ENCODE assay signal across 8 mouse cellular contexts in the genomic region with DNA sequence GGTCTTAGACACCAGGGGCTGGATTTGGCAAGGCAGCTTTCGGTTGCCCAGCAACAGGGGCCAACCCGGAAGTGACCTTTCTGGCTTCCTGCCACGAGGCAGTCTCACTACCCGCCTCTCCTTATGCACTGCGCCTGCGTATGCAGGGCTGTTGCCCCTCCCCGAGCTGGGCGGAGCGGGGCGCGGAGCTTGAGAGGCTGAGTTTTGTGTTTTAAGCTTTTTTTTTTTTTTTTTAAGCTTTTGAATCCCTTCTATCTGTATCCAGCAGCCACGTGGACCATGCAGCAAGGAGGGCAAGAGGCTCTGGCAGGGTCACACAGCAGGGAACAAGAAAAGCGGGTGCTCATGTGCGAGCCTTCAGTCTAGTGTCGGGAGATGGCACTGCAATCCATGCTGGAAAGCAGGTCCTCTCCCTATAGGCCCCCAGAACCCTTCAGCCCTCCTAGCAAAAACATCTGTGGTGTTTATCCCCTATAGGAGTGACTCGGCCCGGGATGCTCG. TPM values are rescaled to one million over a fixed set of nuclear protein-coding genes. Genes with fewer than 3 reads are reported as not detected.
A peak's percentile ranks its signal among the peaks of the same experiment; 100 is the strongest.
DNase-seq lines count a peak whose midpoint lies in the region; ATAC-seq and TF ChIP-seq lines count a peak whose summit lies in the region.

No protein-coding gene starts in this region.

- peak; percentile 94 for DNase-seq in adrenal gland, postnatal 25 days
- peak; percentile 90 to 91 for DNase-seq in heart, adult 2 months
- DNase-seq in kidney, adult 2 months, result peak; percentile 94
- peak; percentile 97 for DNase-seq in limb, embryonic 11.5 days (ENCODE audit: low spot score)
- DNase-seq in adipocyte (ENCODE audit: low spot score), result no peak

- peak; percentile 86 for ATAC-seq in embryonic facial prominence, embryonic 12.5 days (ENCODE audit: insufficient number of reproducible peaks, insufficient read depth, low FRiP score, low TSS enrichment)
- ATAC-seq in limb, embryonic 11.5 days (ENCODE audit: insufficient number of reproducible peaks, low FRiP score, low TSS enrichment, low read depth), result peak; percentile 92
- ATAC-seq in midbrain, embryonic 13.5 days, result peak; percentile 92

- no peaks in the 10 kb centered on the region for H3K9me3 ChIP-seq in embryonic facial prominence, embryonic 12.5 days
- no peaks in the 10 kb centered on the region for H3K9me3 ChIP-seq in limb, embryonic 11.5 days (ENCODE audit: control insufficient read depth, low read length)
- H3K9me3 ChIP-seq in midbrain, embryonic 13.5 days, result no peaks in the 10 kb centered on the region

- peak overlapping the region; percentile 22 for H3K4me3 ChIP-seq in embryonic facial prominence, embryonic 12.5 days
- H3K4me3 ChIP-seq in heart, adult 2 months, result peak overlapping the region; percentile 54
- H3K4me3 ChIP-seq in kidney, adult 2 months (ENCODE audit: insufficient read depth, low read depth, low read length), result peak overlapping the region; percentile 41
- peak overlapping the region; percentile 26 for H3K4me3 ChIP-seq in limb, embryonic 11.5 days (ENCODE audit: low read depth, low read length)
- H3K4me3 ChIP-seq in midbrain, embryonic 13.5 days (replicated peaks), result peak overlapping the region; percentile 45
- H3K4me3 ChIP-seq in small intestine, adult 2 months (ENCODE audit: low read depth, low read length), result peak overlapping the region; percentile 60

- H3K9ac ChIP-seq in embryonic facial prominence, embryonic 12.5 days, result peak overlapping the region; percentile 55
- H3K9ac ChIP-seq in heart, adult 2 months (ENCODE audit: low read depth, low read length), result peak overlapping the region; percentile 40; the same call in 1 of the 2 replicates
- peak overlapping the region; percentile 49 for H3K9ac ChIP-seq in limb, embryonic 11.5 days (ENCODE audit: low read length)
- peak overlapping the region; percentile 69 for H3K9ac ChIP-seq in midbrain, embryonic 13.5 days (replicated peaks)

- TF ChIP-seq EP300 in heart, adult 2 months (IDR thresholded peaks at IDR 0.05; ENCODE audit: insufficient read depth, low read depth, low read length), result no peak

- TF ChIP-seq POLR2A in heart, adult 2 months (IDR thresholded peaks at IDR 0.05; ENCODE audit: insufficient read depth, low read depth, low read length), result 0 out of 2 replicates have a peak, but pooled peaks have one; percentile 36
- no peak for TF ChIP-seq POLR2A in kidney, adult 2 months (IDR thresholded peaks at IDR 0.05; ENCODE audit: low read depth, low read length)
- no peak for TF ChIP-seq POLR2A in small intestine, adult 2 months (IDR thresholded peaks at IDR 0.05; ENCODE audit: low read depth, low read length)

- H3K27me3 ChIP-seq in embryonic facial prominence, embryonic 12.5 days, result peaks cover 3% of the 10 kb centered on the region; the same call in 1 of the 2 replicates
- H3K27me3 ChIP-seq in heart, adult 2 months (ENCODE audit: control insufficient read depth, insufficient read depth, low read length), result no peaks in the 10 kb centered on the region
- no peaks in the 10 kb centered on the region for H3K27me3 ChIP-seq in kidney, adult 2 months (replicated peaks; ENCODE audit: control insufficient read depth, insufficient read depth, low read length)
- no peaks in the 10 kb centered on the region for H3K27me3 ChIP-seq in limb, embryonic 11.5 days (ENCODE audit: control insufficient read depth, insufficient read depth, low read length)
- H3K27me3 ChIP-seq in midbrain, embryonic 13.5 days, result peaks cover 28% of the 10 kb centered on the region; the same call in 1 of the 2 replicates
- H3K27me3 ChIP-seq in small intestine, adult 2 months (ENCODE audit: control insufficient read depth, insufficient read depth, low read length), result no peaks in the 10 kb centered on the region

- no peaks in the 10 kb centered on the region for H3K79me2 ChIP-seq in heart, adult 2 months (replicated peaks; ENCODE audit: control insufficient read depth, insufficient read depth, low read length)

- WGBS in embryonic facial prominence, embryonic 12.5 days, result under 1% methylated on average over 18 of the region's 18 CpGs
- 3% methylated on average over 18 of the region's 18 CpGs for WGBS in heart, adult 2 months
- 2% methylated on average over 18 of the region's 18 CpGs for WGBS in kidney, adult 2 months
- under 1% methylated on average over 18 of the region's 18 CpGs for WGBS in limb, embryonic 11.5 days
- under 1% methylated on average over 18 of the region's 18 CpGs for WGBS in midbrain, embryonic 13.5 days
- under 1% methylated on average over 18 of the region's 18 CpGs for WGBS in small intestine, adult 2 months

- intact Hi-C loops in heart, adult 2 months (cut with DNase I), result no loop called here

- H3K4me2 ChIP-seq in embryonic facial prominence, embryonic 12.5 days (replicated peaks), result peak overlapping the region; percentile 50
- H3K4me2 ChIP-seq in limb, embryonic 11.5 days (ENCODE audit: low read depth, severe bottlenecking), result peak overlapping the region; percentile 43
- H3K4me2 ChIP-seq in midbrain, embryonic 13.5 days (replicated peaks), result peak overlapping the region; percentile 55

- peak overlapping the region; percentile 87 for H3K27ac ChIP-seq in embryonic facial prominence, embryonic 12.5 days
- peak overlapping the region; percentile 51 for H3K27ac ChIP-seq in heart, adult 2 months
- no peak overlapping the region for H3K27ac ChIP-seq in kidney, adult 2 months (ENCODE audit: insufficient read depth, low read depth, low read length)
- H3K27ac ChIP-seq in limb, embryonic 11.5 days (replicated peaks; ENCODE audit: low read depth, low read length), result peak overlapping the region; percentile 60
- peak overlapping the region; percentile 79 for H3K27ac ChIP-seq in midbrain, embryonic 13.5 days
- H3K27ac ChIP-seq in small intestine, adult 2 months (ENCODE audit: insufficient read depth, low read depth, low read length), result no peak overlapping the region

- H3K36me3 ChIP-seq in embryonic facial prominence, embryonic 12.5 days, result no peaks in the 10 kb centered on the region
- H3K36me3 ChIP-seq in heart, adult 2 months (ENCODE audit: control insufficient read depth, insufficient read depth, low read length), result no peaks in the 10 kb centered on the region
- H3K36me3 ChIP-seq in kidney, adult 2 months (ENCODE audit: control insufficient read depth, insufficient read depth, low read length), result no peaks in the 10 kb centered on the region
- no peaks in the 10 kb centered on the region for H3K36me3 ChIP-seq in limb, embryonic 11.5 days (ENCODE audit: control insufficient read depth, insufficient read depth, low read length)
- H3K36me3 ChIP-seq in midbrain, embryonic 13.5 days, result no peaks in the 10 kb centered on the region
- H3K36me3 ChIP-seq in small intestine, adult 2 months (ENCODE audit: control insufficient read depth, insufficient read depth, low read length), result no peaks in the 10 kb centered on the region

- peaks cover 7% of the 10 kb centered on the region for H3K4me1 ChIP-seq in embryonic facial prominence, embryonic 12.5 days
- H3K4me1 ChIP-seq in heart, adult 2 months (ENCODE audit: control insufficient read depth, insufficient read depth, low read length), result peaks cover 2% of the 10 kb centered on the region; the same call in 1 of the 2 replicates
- H3K4me1 ChIP-seq in kidney, adult 2 months (ENCODE audit: control insufficient read depth, insufficient read depth, low read length), result no peaks in the 10 kb centered on the region
- 0 out of 2 replicates have a peak, but pooled peaks cover 6% of the 10 kb centered on the region for H3K4me1 ChIP-seq in limb, embryonic 11.5 days (ENCODE audit: control insufficient read depth, insufficient read depth, low read length)
- H3K4me1 ChIP-seq in midbrain, embryonic 13.5 days (replicated peaks), result peaks cover 19% of the 10 kb centered on the region
- peaks cover 7% of the 10 kb centered on the region; the same call in 1 of the 2 replicates for H3K4me1 ChIP-seq in small intestine, adult 2 months (ENCODE audit: control insufficient read depth, insufficient read depth, insufficient read length, low read length)

- peak; percentile 64 for TF ChIP-seq CTCF in heart, adult 2 months (IDR thresholded peaks at IDR 0.05)
- TF ChIP-seq CTCF in kidney, adult 2 months (conservative IDR thresholded peaks at IDR 0.05; ENCODE audit: insufficient read depth, insufficient read length, low read depth, low read length), result peak; percentile 47
- peak; percentile 65; the same call in 1 of the 2 replicates for TF ChIP-seq CTCF in small intestine, adult 2 months (IDR thresholded peaks at IDR 0.05; ENCODE audit: extremely low read depth, insufficient read length, insufficient replicate concordance, low read depth, low read length)

RNA-seq across cellular contexts. Expression of a gene that starts 5.1 kb away (rescaled TPM):
- 5.6 and 6.2 TPM in 2 replicates for total RNA-seq in adrenal gland, postnatal 25 days (2021)
- polyA plus RNA-seq in embryonic facial prominence, embryonic 12.5 days (2016; fragmentation: Nextera tagmentation; extraction: Ambion mirVana), result 0.11 and 0.18 TPM in 2 replicates
- not detected for total RNA-seq in heart, adult 2 months (2021)
- polyA plus RNA-seq in heart, adult 2 months (2012; rRNA removed), result 0.16 TPM in 1 of 2 replicates, not detected in the other
- 0.03 and 0.19 TPM in 2 replicates for polyA plus RNA-seq in kidney, adult 2 months (2012; rRNA removed)
- not detected in 2 replicates for polyA plus RNA-seq in limb, embryonic 11.5 days (2014; fragmentation: Nextera tagmentation; extraction: Ambion mirVana)
- polyA plus RNA-seq in midbrain, embryonic 13.5 days (2015; fragmentation: Nextera tagmentation; extraction: Ambion mirVana), result 0.32 and 0.35 TPM in 2 replicates
- 0.06 and 0.10 TPM in 2 replicates for polyA plus RNA-seq in small intestine, adult 2 months (2012; rRNA removed)

RNA-seq across cellular contexts. Expression of a gene that starts 27.1 kb away (rescaled TPM):
- total RNA-seq in adrenal gland, postnatal 25 days (2021), result 0.52 TPM in 1 of 2 replicates, not detected in the other
- polyA plus RNA-seq in embryonic facial prominence, embryonic 12.5 days (2016; fragmentation: Nextera tagmentation; extraction: Ambion mirVana), result 0.24 and 0.38 TPM in 2 replicates
- total RNA-seq in heart, adult 2 months (2021), result under 1 TPM; 0.09 to 0.10 TPM
- 0.12 and 0.31 TPM in 2 replicates for polyA plus RNA-seq in heart, adult 2 months (2012; rRNA removed)
- polyA plus RNA-seq in kidney, adult 2 months (2012; rRNA removed), result 0.05 TPM in 1 of 2 replicates, not detected in the other
- 0.10 and 0.32 TPM in 2 replicates for polyA plus RNA-seq in limb, embryonic 11.5 days (2014; fragmentation: Nextera tagmentation; extraction: Ambion mirVana)
- polyA plus RNA-seq in midbrain, embryonic 13.5 days (2015; fragmentation: Nextera tagmentation; extraction: Ambion mirVana), result 0.62 and 0.70 TPM in 2 replicates
- polyA plus RNA-seq in small intestine, adult 2 months (2012; rRNA removed), result 0.06 TPM in 1 of 2 replicates, not detected in the other

RNA-seq across cellular contexts. Expression of a gene that starts 34.6 kb away (rescaled TPM):
- total RNA-seq in adrenal gland, postnatal 25 days (2021), result 126 and 172 TPM in 2 replicates
- polyA plus RNA-seq in embryonic facial prominence, embryonic 12.5 days (2016; fragmentation: Nextera tagmentation; extraction: Ambion mirVana), result 45.7 and 47.8 TPM in 2 replicates
- 10 to 100 TPM; 77.1 to 95.9 TPM for total RNA-seq in heart, adult 2 months (2021)
- 77.3 and 110 TPM in 2 replicates for polyA plus RNA-seq in heart, adult 2 months (2012; rRNA removed)
- 74.0 and 92.4 TPM in 2 replicates for polyA plus RNA-seq in kidney, adult 2 months (2012; rRNA removed)
- 37.4 and 41.9 TPM in 2 replicates for polyA plus RNA-seq in limb, embryonic 11.5 days (2014; fragmentation: Nextera tagmentation; extraction: Ambion mirVana)
- 43.4 and 46.9 TPM in 2 replicates for polyA plus RNA-seq in midbrain, embryonic 13.5 days (2015; fragmentation: Nextera tagmentation; extraction: Ambion mirVana)
- 78.7 and 197 TPM in 2 replicates for polyA plus RNA-seq in small intestine, adult 2 months (2012; rRNA removed)

Comparison
In these comparisons a context has a peak if more than half of its experiments do, and no peak if none do; other contexts are left out.
1. H3K27ac ChIP-seq: peak in embryonic facial prominence, embryonic 12.5 days (single experiment), heart, adult 2 months (single experiment), limb, embryonic 11.5 days (single experiment) and midbrain, embryonic 13.5 days (single experiment); none in kidney, adult 2 months (single experiment) and small intestine, adult 2 months (single experiment).
2. Peak in every context shown above with its lines, with median percentiles within 50 percentile points of each other: ATAC-seq, H3K4me2 ChIP-seq, H3K4me3 ChIP-seq, H3K9ac ChIP-seq and CTCF ChIP-seq.